Comparison of ENCODE assay signal across 19 mouse cellular contexts in genomic region chr7:70433838-70434237, GRCm38 (mm10).
DNase-seq lines count a peak whose midpoint lies in the region; ATAC-seq and TF ChIP-seq lines count a peak whose summit lies in the region.
"Had no signal": no experiment of that assay in that cellular context is flagged by ENCODE, and none has a peak within 500 bp of the region (broad histone marks: within the 10 kb centered on the region; RNA-seq: fewer than 3 reads in every experiment).

No protein-coding gene starts in this region.

- H3K36me3 ChIP-seq in stomach, embryonic 14.5 days (ENCODE audit: control insufficient read depth, insufficient read depth, low read length): no peaks in the 10 kb centered on the region
- H3K36me3 ChIP-seq in stomach, postnatal 0 days (ENCODE audit: control insufficient read depth, insufficient read depth, low read length): no peaks in the 10 kb centered on the region
- no peaks in the 10 kb centered on the region for H3K36me3 ChIP-seq in intestine, embryonic 16.5 days (ENCODE audit: control insufficient read depth, insufficient read depth, low read length)
- H3K36me3 ChIP-seq in kidney, embryonic 16.5 days (ENCODE audit: insufficient read depth, low read length): no peaks in the 10 kb centered on the region
- H3K36me3 ChIP-seq: heart, embryonic 13.5 days; limb, embryonic 13.5 days; liver, embryonic 15.5 days; midbrain, embryonic 12.5 days; neural tube, embryonic 15.5 days had no signal

- no peak overlapping the region for H3K4me3 ChIP-seq in stomach, embryonic 14.5 days (ENCODE audit: low read depth, low read length)
- no peak overlapping the region for H3K4me3 ChIP-seq in stomach, postnatal 0 days (ENCODE audit: low read depth, low read length)
- H3K4me3 ChIP-seq in intestine, embryonic 16.5 days (ENCODE audit: low read length): no peak overlapping the region
- H3K4me3 ChIP-seq in kidney, embryonic 16.5 days (ENCODE audit: low read length): no peak overlapping the region
- no peak overlapping the region for H3K4me3 ChIP-seq in gastrocnemius, adult 2 months
- H3K4me3 ChIP-seq: erythroblast, embryonic 14.5 days; heart, embryonic 13.5 days; limb, embryonic 13.5 days; liver, embryonic 15.5 days; midbrain, embryonic 12.5 days; neural tube, embryonic 15.5 days had no signal

- H3K9ac ChIP-seq in stomach, embryonic 14.5 days (replicated peaks; ENCODE audit: low read depth, low read length): no peak overlapping the region
- H3K9ac ChIP-seq in stomach, postnatal 0 days (ENCODE audit: low read length): no peak overlapping the region
- 0 out of 2 replicates have a peak overlapping the region, but pooled peaks have one; percentile 42 for H3K9ac ChIP-seq in intestine, embryonic 16.5 days (ENCODE audit: low read depth, low read length)
- no peak overlapping the region for H3K9ac ChIP-seq in kidney, embryonic 16.5 days (replicated peaks; ENCODE audit: low read length)
- H3K9ac ChIP-seq: heart, embryonic 13.5 days; limb, embryonic 13.5 days; liver, embryonic 15.5 days; midbrain, embryonic 12.5 days; neural tube, embryonic 15.5 days had no signal

- DNase-seq in stomach, postnatal 0 days (ENCODE audit: low spot score): no peak
- DNase-seq in yolk sac, embryonic 10.5 days (ENCODE audit: low spot score): peak; percentile 21
- DNase-seq in gastrocnemius, adult 2 months: no peak
- DNase-seq in left cerebral cortex, adult 9 months (ENCODE audit: low spot score in 2 of 2): no peak
- no peak for DNase-seq in frontal cortex, postnatal 14 days (ENCODE audit: low spot score in 2 of 2)
- DNase-seq: cerebellum, adult 11-12 months; lung, postnatal 4 days; thymus, postnatal 25 days had no signal

- no peaks in the 10 kb centered on the region for H3K27me3 ChIP-seq in stomach, embryonic 14.5 days (ENCODE audit: control insufficient read depth, insufficient read depth, low read length)
- no peaks in the 10 kb centered on the region for H3K27me3 ChIP-seq in stomach, postnatal 0 days (ENCODE audit: control insufficient read depth, insufficient read depth, low read length)
- no peaks in the 10 kb centered on the region for H3K27me3 ChIP-seq in intestine, embryonic 16.5 days (replicated peaks; ENCODE audit: control insufficient read depth, insufficient read depth, low read length)
- no peaks in the 10 kb centered on the region for H3K27me3 ChIP-seq in kidney, embryonic 16.5 days (ENCODE audit: insufficient read depth, low read length)
- H3K27me3 ChIP-seq: CH12.LX; heart, embryonic 13.5 days; limb, embryonic 13.5 days; liver, embryonic 15.5 days; midbrain, embryonic 12.5 days; neural tube, embryonic 15.5 days had no signal

- no peak for TF ChIP-seq CTCF in stomach, postnatal 0 days (IDR thresholded peaks at IDR 0.05; ENCODE audit: low read depth)
- no peak for TF ChIP-seq CTCF in gastrocnemius, adult 2 months (IDR thresholded peaks at IDR 0.05)

- no peaks in the 10 kb centered on the region for H3K9me3 ChIP-seq in stomach, embryonic 14.5 days (ENCODE audit: control insufficient read depth, low read depth, low read length)
- no peaks in the 10 kb centered on the region for H3K9me3 ChIP-seq in stomach, postnatal 0 days (ENCODE audit: control insufficient read depth, low read length)
- H3K9me3 ChIP-seq in intestine, embryonic 16.5 days (ENCODE audit: control insufficient read depth, low read length): no peaks in the 10 kb centered on the region
- no peaks in the 10 kb centered on the region for H3K9me3 ChIP-seq in kidney, embryonic 16.5 days (ENCODE audit: low read length)
- H3K9me3 ChIP-seq: heart, embryonic 13.5 days; limb, embryonic 13.5 days; liver, embryonic 15.5 days; midbrain, embryonic 12.5 days; neural tube, embryonic 15.5 days had no signal

- no peak for ATAC-seq in stomach, embryonic 14.5 days (ENCODE audit: insufficient number of reproducible peaks, insufficient read depth, low FRiP score, low read depth)
- ATAC-seq in stomach, postnatal 0 days (ENCODE audit: low FRiP score, low TSS enrichment): no peak
- ATAC-seq in intestine, embryonic 16.5 days: no peak
- peak; percentile 54; the same call in 1 of the 2 replicates for ATAC-seq in kidney, embryonic 16.5 days (ENCODE audit: low FRiP score, low TSS enrichment)
- ATAC-seq: inflammation-experienced regulatory T-cells, adult 6 months had no signal

- WGBS in stomach, embryonic 14.5 days: 13% methylated on average over 8 of the region's 8 CpGs
- WGBS in stomach, postnatal 0 days: 20% methylated on average over 8 of the region's 8 CpGs
- 23% methylated on average over 8 of the region's 8 CpGs for WGBS in intestine, embryonic 16.5 days
- WGBS in kidney, embryonic 16.5 days: 25% methylated on average over 8 of the region's 8 CpGs

- TF ChIP-seq EP300 in stomach, postnatal 0 days (optimal IDR thresholded peaks at IDR 0.05): no peak

- intact Hi-C loops in gastrocnemius, adult 2 months (cut with DNase I): no loop called here

- H3K4me2 ChIP-seq in stomach, embryonic 14.5 days (replicated peaks; ENCODE audit: low read depth, low read length): no peak overlapping the region
- no peak overlapping the region for H3K4me2 ChIP-seq in stomach, postnatal 0 days (replicated peaks; ENCODE audit: low read depth)
- H3K4me2 ChIP-seq in intestine, embryonic 16.5 days (ENCODE audit: low read depth, low read length): 0 out of 2 replicates have a peak overlapping the region, but pooled peaks have one; percentile 30
- H3K4me2 ChIP-seq in kidney, embryonic 16.5 days (replicated peaks; ENCODE audit: low read depth, low read length): no peak overlapping the region
- H3K4me2 ChIP-seq: heart, embryonic 13.5 days; limb, embryonic 13.5 days; liver, embryonic 15.5 days; midbrain, embryonic 12.5 days; neural tube, embryonic 15.5 days had no signal

- H3K4me1 ChIP-seq in stomach, embryonic 14.5 days (ENCODE audit: control insufficient read depth, insufficient read depth, low read length): peaks cover 10% of the 10 kb centered on the region; the same call in 1 of the 2 replicates
- peaks cover 2% of the 10 kb centered on the region; the same call in 1 of the 2 replicates for H3K4me1 ChIP-seq in stomach, postnatal 0 days (replicated peaks; ENCODE audit: control insufficient read depth, insufficient read depth)
- H3K4me1 ChIP-seq in intestine, embryonic 16.5 days (ENCODE audit: control insufficient read depth, insufficient read depth, low read length): peaks cover 6% of the 10 kb centered on the region
- H3K4me1 ChIP-seq in kidney, embryonic 16.5 days (ENCODE audit: insufficient read depth, low read length): peaks cover 16% of the 10 kb centered on the region
- H3K4me1 ChIP-seq: heart, embryonic 13.5 days; liver, embryonic 15.5 days; midbrain, embryonic 12.5 days; neural tube, embryonic 15.5 days had no signal

- H3K27ac ChIP-seq in stomach, embryonic 14.5 days (ENCODE audit: low read length): peak overlapping the region; percentile 49
- H3K27ac ChIP-seq in stomach, postnatal 0 days (replicated peaks): no peak overlapping the region
- H3K27ac ChIP-seq in intestine, embryonic 16.5 days (ENCODE audit: low read length): no peak overlapping the region
- peak overlapping the region; percentile 78 for H3K27ac ChIP-seq in kidney, embryonic 16.5 days (ENCODE audit: low read length)
- no peak overlapping the region for H3K27ac ChIP-seq in gastrocnemius, adult 2 months
- H3K27ac ChIP-seq: heart, embryonic 13.5 days; limb, embryonic 13.5 days; liver, embryonic 15.5 days; midbrain, embryonic 12.5 days; neural tube, embryonic 15.5 days had no signal

Comparison
In these comparisons a context has a peak if more than half of its experiments do, and no peak if none do; other contexts are left out.
1. H3K27ac ChIP-seq: peak in stomach, embryonic 14.5 days (single experiment) and kidney, embryonic 16.5 days (single experiment); none in stomach, postnatal 0 days (single experiment), intestine, embryonic 16.5 days (single experiment) and gastrocnemius, adult 2 months (single experiment).